Comparison of ENCODE assay signal across 23 mouse cellular contexts in genomic region chr5:46073744-46074143, GRCm38 (mm10).
DNase-seq lines count a peak whose midpoint lies in the region; ATAC-seq and TF ChIP-seq lines count a peak whose summit lies in the region.
"Had no signal": no experiment of that assay in that cellular context is flagged by ENCODE, and none has a peak within 500 bp of the region (broad histone marks: within the 10 kb centered on the region; RNA-seq: fewer than 3 reads in every experiment).

No protein-coding gene starts in this region.

- H3K9me3 ChIP-seq in stomach, postnatal 0 days (ENCODE audit: control insufficient read depth, low read length), result no peaks in the 10 kb centered on the region
- H3K9me3 ChIP-seq: embryonic facial prominence, embryonic 12.5 days; embryonic facial prominence, embryonic 15.5 days; heart, embryonic 10.5 days; heart, embryonic 13.5 days; hindbrain, embryonic 12.5 days; hindbrain, embryonic 15.5 days had no signal

- no peak overlapping the region for H3K9ac ChIP-seq in heart, adult 2 months (ENCODE audit: low read depth, low read length)
- H3K9ac ChIP-seq in stomach, postnatal 0 days (ENCODE audit: low read length), result no peak overlapping the region
- H3K9ac ChIP-seq: embryonic facial prominence, embryonic 12.5 days; embryonic facial prominence, embryonic 15.5 days; heart, embryonic 13.5 days; hindbrain, embryonic 12.5 days; hindbrain, embryonic 15.5 days had no signal

- TF ChIP-seq POLR2A in heart, adult 2 months (IDR thresholded peaks at IDR 0.05; ENCODE audit: insufficient read depth, low read depth, low read length), result no peak

- H3K27ac ChIP-seq in heart, adult 2 months, result peak overlapping the region; percentile 45
- H3K27ac ChIP-seq in stomach, postnatal 0 days (replicated peaks), result no peak overlapping the region
- H3K27ac ChIP-seq: embryonic facial prominence, embryonic 12.5 days; embryonic facial prominence, embryonic 15.5 days; heart, embryonic 10.5 days; hindbrain, embryonic 12.5 days; hindbrain, embryonic 15.5 days had no signal

- no peak overlapping the region for H3K4me2 ChIP-seq in stomach, postnatal 0 days (replicated peaks; ENCODE audit: low read depth)
- H3K4me2 ChIP-seq: embryonic facial prominence, embryonic 12.5 days; embryonic facial prominence, embryonic 15.5 days; heart, embryonic 13.5 days; hindbrain, embryonic 12.5 days; hindbrain, embryonic 15.5 days had no signal

- no peaks in the 10 kb centered on the region for H3K79me2 ChIP-seq in heart, adult 2 months (replicated peaks; ENCODE audit: control insufficient read depth, insufficient read depth, low read length)

- no peak for DNase-seq in heart, adult 2 months
- no peak for DNase-seq in heart, adult 18-20 months
- no peak for DNase-seq in cerebellum, postnatal 14 days
- DNase-seq in stomach, postnatal 0 days (ENCODE audit: low spot score), result no peak
- DNase-seq: adrenal gland, adult 2 months; adrenal gland, postnatal 25 days; B cell, adult 2 months; cerebellum, adult 11-12 months; cerebellum, adult 8-10 months; cerebellum, postnatal 10 days; gastrocnemius, postnatal 10 days; gastrocnemius, postnatal 36 days; heart, postnatal 14 days had no signal

- no peaks in the 10 kb centered on the region for H3K27me3 ChIP-seq in heart, adult 2 months (ENCODE audit: control insufficient read depth, insufficient read depth, low read length)
- no peaks in the 10 kb centered on the region for H3K27me3 ChIP-seq in stomach, postnatal 0 days (ENCODE audit: control insufficient read depth, insufficient read depth, low read length)
- H3K27me3 ChIP-seq: embryonic facial prominence, embryonic 12.5 days; embryonic facial prominence, embryonic 15.5 days; heart, embryonic 13.5 days; hindbrain, embryonic 12.5 days; hindbrain, embryonic 15.5 days had no signal

- no peak overlapping the region for H3K4me3 ChIP-seq in heart, adult 2 months
- no peak overlapping the region for H3K4me3 ChIP-seq in stomach, postnatal 0 days (ENCODE audit: low read depth, low read length)
- H3K4me3 ChIP-seq: embryonic facial prominence, embryonic 12.5 days; embryonic facial prominence, embryonic 15.5 days; heart, embryonic 10.5 days; heart, embryonic 13.5 days; hindbrain, embryonic 12.5 days; hindbrain, embryonic 15.5 days had no signal

- no peaks in the 10 kb centered on the region for H3K4me1 ChIP-seq in heart, adult 2 months (ENCODE audit: control insufficient read depth, insufficient read depth, low read length)
- H3K4me1 ChIP-seq in stomach, postnatal 0 days (replicated peaks; ENCODE audit: control insufficient read depth, insufficient read depth), result no peaks in the 10 kb centered on the region
- H3K4me1 ChIP-seq: embryonic facial prominence, embryonic 12.5 days; embryonic facial prominence, embryonic 15.5 days; heart, embryonic 10.5 days; heart, embryonic 13.5 days; hindbrain, embryonic 12.5 days; hindbrain, embryonic 15.5 days had no signal

- 85% methylated on average over 1 of the region's 1 CpGs for WGBS in heart, adult 2 months
- 97% methylated on average over 1 of the region's 1 CpGs for WGBS in stomach, postnatal 0 days

- intact Hi-C loops in heart, adult 2 months (cut with DNase I), result loop anchor here (5.0 kb wide), 1 partner anchor 216 kb away; the partner anchor contains the start of gene Lcorl

- TF ChIP-seq EP300 in heart, adult 2 months (IDR thresholded peaks at IDR 0.05; ENCODE audit: insufficient read depth, low read depth, low read length), result no peak
- TF ChIP-seq EP300 in stomach, postnatal 0 days (optimal IDR thresholded peaks at IDR 0.05), result no peak

- no peaks in the 10 kb centered on the region for H3K36me3 ChIP-seq in heart, adult 2 months (ENCODE audit: control insufficient read depth, insufficient read depth, low read length)
- H3K36me3 ChIP-seq in stomach, postnatal 0 days (ENCODE audit: control insufficient read depth, insufficient read depth, low read length), result no peaks in the 10 kb centered on the region
- H3K36me3 ChIP-seq: embryonic facial prominence, embryonic 12.5 days; embryonic facial prominence, embryonic 15.5 days; heart, embryonic 10.5 days; heart, embryonic 13.5 days; hindbrain, embryonic 12.5 days; hindbrain, embryonic 15.5 days had no signal

- peak; percentile 42; the same call in 1 of the 2 replicates for ATAC-seq in common myeloid progenitor, adult 5-6 weeks (replicated peaks; ENCODE audit: low read depth, poor library complexity, severe bottlenecking)
- 0 out of 2 replicates have a peak, but pooled peaks have one; percentile 47 for ATAC-seq in megakaryocyte, adult 5-6 weeks (ENCODE audit: poor library complexity, severe bottlenecking)
- ATAC-seq in stomach, postnatal 0 days (ENCODE audit: low FRiP score, low TSS enrichment), result no peak
- ATAC-seq: forebrain, embryonic 16.5 days; intestine, postnatal 0 days had no signal

- TF ChIP-seq CTCF in heart, adult 2 months (IDR thresholded peaks at IDR 0.05), result no peak
- TF ChIP-seq CTCF in stomach, postnatal 0 days (IDR thresholded peaks at IDR 0.05; ENCODE audit: low read depth), result no peak
